Mouse (Mus musculus) ES-Bruce4 (cell line): ENCODE measurements at regions not wholly inside any gene's neighbourhood (a gene's known extent, or its start where the extent isn't known, plus 50 kb on each side); places are given as distances from the start of the nearest gene placed in this dataset.

Source experiments
- CTCF ChIP-seq: IDR thresholded peaks from one replicate; pipeline ENCODE4 v1.8.1; 2011; ENCODE audit warnings: low read depth, low read length
- EP300 ChIP-seq: IDR thresholded peaks from 2 replicates; pipeline ENCODE4 v1.6.1; 2011; ENCODE audit warnings: low read depth, low read length; ENCODE audit not compliant: insufficient read depth
- POLR2A ChIP-seq: IDR thresholded peaks from one replicate; pipeline ENCODE4 v1.8.1; 2011; ENCODE audit warnings: low read length; ENCODE audit not compliant: insufficient read depth

DNA sequence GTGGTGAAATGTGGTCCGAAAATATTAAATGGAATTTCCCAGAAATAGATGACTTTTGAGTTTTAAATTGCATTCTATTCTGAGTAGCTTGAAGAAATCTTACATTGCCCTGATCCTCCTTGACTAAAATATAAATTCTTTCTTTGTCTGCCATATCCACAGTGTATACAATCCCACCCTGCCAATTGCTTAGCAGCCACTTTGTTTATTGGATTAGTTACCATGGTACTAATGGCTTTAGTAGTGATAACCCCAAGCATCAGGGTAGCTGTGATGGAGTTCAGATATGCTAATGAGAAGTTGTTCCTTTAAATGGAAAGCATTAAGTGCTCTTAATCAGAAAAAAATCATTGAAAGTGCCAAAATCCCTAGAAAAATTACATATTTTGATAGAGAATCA is 277.4 kb upstream of the Pitrm1 start:
- TF ChIP-seq POLR2A (no peak), CTCF (no peak), EP300 (no peak)
